Mouse (Mus musculus) right cerebral cortex, adult 18-20 months (tissue): Measurements from ENCODE around the gene Lyst.

Experiments used
- DNase-seq: peaks from one replicate; pipeline ENCODE4 v3.0.0; 2022; ENCODE audit warnings: mixed read lengths

Lyst gene

GRCm38 (mm10) chr13:13574258-13574870, 15.8 kb upstream of the Lyst start:
- DNase-seq: peak; percentile 67

- no peak for DNase-seq
Measured at GRCm38 (mm10) chr13:13575106-13575505, 15.1 kb upstream of the Lyst start.

- DNase-seq: no peak
Measured at GRCm38 (mm10) chr13:13576469-13577205, 13.6 kb upstream of the Lyst start.

- no peak for DNase-seq
Measured at GRCm38 (mm10) chr13:13581988-13582387, 8.2 kb upstream of the Lyst start.

- no peak for DNase-seq
Measured at GRCm38 (mm10) chr13:13583473-13583872, 6.7 kb upstream of the Lyst start.

GRCm38 (mm10) chr13:13587653-13588184, 2.5 kb upstream of the Lyst start:
- no peak for DNase-seq

GRCm38 (mm10) chr13:13588518-13588917, 1.7 kb upstream of the Lyst start:
- DNase-seq: no peak

- DNase-seq: no peak
Measured at GRCm38 (mm10) chr13:13589032-13589431, 1.2 kb upstream of the Lyst start.

- DNase-seq: no peak
Measured at GRCm38 (mm10) chr13:13591892-13592291, 1.7 kb downstream of the Lyst start.

GRCm38 (mm10) chr13:13596424-13597044, 6.3 kb downstream of the Lyst start:
- no peak for DNase-seq

GRCm38 (mm10) chr13:13597896-13598295, 7.7 kb downstream of the Lyst start:
- no peak for DNase-seq

GRCm38 (mm10) chr13:13601407-13601806, 11.2 kb downstream of the Lyst start:
- DNase-seq: no peak

GRCm38 (mm10) chr13:13606149-13606548, 16.0 kb downstream of the Lyst start:
- DNase-seq: no peak

GRCm38 (mm10) chr13:13608311-13608710, 18.1 kb downstream of the Lyst start:
- no peak for DNase-seq

GRCm38 (mm10) chr13:13609655-13610054, 19.5 kb downstream of the Lyst start:
- no peak for DNase-seq

- peak; percentile 46 for DNase-seq
Measured at GRCm38 (mm10) chr13:13612882-13613281, 22.7 kb downstream of the Lyst start.

GRCm38 (mm10) chr13:13614235-13614634, 24.0 kb downstream of the Lyst start:
- DNase-seq: no peak

- no peak for DNase-seq
Measured at GRCm38 (mm10) chr13:13621456-13621855, 31.3 kb downstream of the Lyst start.

- DNase-seq: no peak
Measured at GRCm38 (mm10) chr13:13622565-13622964, 32.4 kb downstream of the Lyst start.

GRCm38 (mm10) chr13:13633746-13634145, 43.5 kb downstream of the Lyst start:
- DNase-seq: no peak

- DNase-seq: no peak
Measured at GRCm38 (mm10) chr13:13634706-13635105, 44.5 kb downstream of the Lyst start.

- no peak for DNase-seq
Measured at GRCm38 (mm10) chr13:13635224-13635623, 45.0 kb downstream of the Lyst start.

- DNase-seq: no peak
Measured at GRCm38 (mm10) chr13:13637577-13637976, 47.4 kb downstream of the Lyst start.

- peak; percentile 30 for DNase-seq
Measured at GRCm38 (mm10) chr13:13637981-13638380, 47.8 kb downstream of the Lyst start.
